Mouse (Mus musculus) megakaryocyte, embryonic 14.5 days (primary cell): ENCODE data around the gene Clec2l. TPM values are rescaled to one million over a fixed set of nuclear protein-coding genes. Genes with fewer than 3 reads are reported as not detected.

Experiments used
- H3K27me3 ChIP-seq: replicated peaks from 2 replicates; pipeline ENCODE3; 2012; ENCODE audit warnings: inconsistent platforms
- H3K36me3 ChIP-seq: replicated peaks from 2 replicates; pipeline ENCODE3; 2012; ENCODE audit warnings: low read length, inconsistent platforms, mixed read lengths
- H3K4me1 ChIP-seq: 2 replicates; pipeline ENCODE4 v1.6.1; 2012; ENCODE audit warnings: inconsistent platforms
- H3K4me3 ChIP-seq: replicated peaks from 2 replicates; pipeline ENCODE3; 2012; ENCODE audit warnings: moderate library complexity, mild to moderate bottlenecking, inconsistent platforms
- H3K9me3 ChIP-seq: 2 replicates; pipeline ENCODE4 v1.6.1; 2012; ENCODE audit warnings: inconsistent platforms
- FLI1 ChIP-seq: IDR thresholded peaks from 2 replicates; pipeline ENCODE4 v1.6.1; 2012; ENCODE audit warnings: low read length, inconsistent platforms, mixed read lengths
- GATA1 ChIP-seq: IDR thresholded peaks from 3 replicates; pipeline ENCODE4 v1.6.1; 2012; ENCODE audit warnings: mixed read lengths, low read length, inconsistent platforms, borderline replicate concordance
- polyA plus RNA-seq: library from polyadenylated mRNA; stranded (reverse); fragments of >175 nt; gene quantifications from 2 replicates; pipeline ENCODE4 v1.2.3, GENCODE M21; 2012; ENCODE audit warnings: low replicate concordance; ENCODE audit not compliant: insufficient read depth

Clec2l gene
- polyA plus RNA-seq, 1 experiment = 0.37 TPM

DNA sequence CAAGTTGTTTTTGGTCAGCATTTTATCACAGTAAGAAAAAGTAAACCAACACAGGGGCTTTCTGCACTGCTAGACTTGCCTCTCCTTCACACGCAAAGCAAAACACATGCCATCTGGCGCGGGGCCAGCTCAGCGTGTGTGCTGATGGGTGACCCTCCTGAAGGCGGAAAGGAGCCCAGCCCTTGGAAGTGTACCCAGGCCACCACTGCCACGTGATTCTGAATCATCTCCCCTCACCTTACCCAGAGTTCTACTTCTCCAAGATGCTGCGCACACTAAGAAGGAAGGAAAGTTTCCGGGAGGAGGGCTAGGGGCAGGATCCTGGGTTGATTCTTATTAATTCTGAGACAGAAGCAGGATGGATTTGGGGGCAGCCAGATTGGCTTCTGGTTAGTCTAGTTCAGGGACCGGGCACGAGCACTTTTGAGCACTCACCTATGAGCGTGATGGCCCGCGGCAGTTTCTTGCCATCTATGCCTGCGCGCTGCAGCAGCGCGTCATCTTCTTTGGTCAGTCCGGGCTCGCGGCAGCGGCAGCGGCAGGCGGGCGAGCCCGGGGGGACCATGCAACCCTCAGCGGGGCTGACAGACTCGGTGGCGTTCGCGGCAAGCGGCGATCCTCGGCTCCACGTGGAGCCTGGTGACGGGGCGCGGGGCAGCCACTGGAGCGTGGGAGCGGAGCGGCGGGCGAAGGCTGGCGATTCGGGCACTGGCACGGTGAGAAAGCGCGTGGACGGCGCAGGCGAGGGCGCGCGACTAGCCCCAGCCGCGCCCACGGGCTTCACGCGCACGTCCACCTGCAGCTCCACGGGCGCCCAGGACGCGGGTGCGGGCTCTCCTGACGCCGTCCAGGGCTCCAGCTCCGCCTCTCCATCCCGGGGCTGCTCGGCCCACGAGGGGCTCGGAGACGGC is 26.7 kb upstream of the Clec2l start:
- peak overlapping the region; percentile 92 for H3K4me3 ChIP-seq

DNA sequence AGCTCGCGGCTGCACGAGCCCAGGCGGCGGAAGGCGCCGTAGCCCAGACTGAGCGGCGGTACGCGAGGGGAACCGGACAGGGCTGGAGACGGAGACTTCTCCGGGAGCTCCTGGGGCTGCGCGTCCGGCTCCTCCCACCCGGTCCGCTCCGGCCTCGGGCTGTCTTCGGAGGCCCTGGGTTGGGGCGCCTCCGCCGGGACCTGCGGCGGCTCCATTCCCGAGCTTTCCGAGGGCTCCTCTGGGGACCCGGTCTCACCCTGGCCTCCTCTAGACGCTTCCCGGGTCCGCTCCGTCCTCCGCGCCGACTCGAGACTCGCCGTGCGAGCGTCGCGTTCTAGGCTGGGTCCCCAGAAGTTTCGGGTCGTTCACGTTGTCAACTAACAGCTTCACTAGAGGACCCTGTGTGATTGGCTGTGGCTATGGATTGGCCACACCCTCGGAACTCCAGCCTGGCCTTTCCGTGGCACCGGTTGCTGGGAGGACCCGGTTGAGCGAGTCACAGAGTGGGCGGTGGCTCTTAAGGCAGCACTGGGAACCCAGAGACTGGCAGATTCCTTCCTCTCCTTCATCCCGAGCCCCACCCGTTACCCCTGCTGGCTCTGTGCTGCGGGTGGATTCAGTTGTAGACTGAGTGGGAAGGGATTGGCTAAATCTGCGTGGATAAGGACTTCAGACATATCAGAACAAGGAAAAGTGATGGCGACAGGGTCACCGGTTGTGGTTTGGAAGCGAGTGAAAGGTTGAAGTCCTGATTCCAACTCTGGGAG is 25.8 kb upstream of the Clec2l start, which contains the start of gene Klrg2:
TSS of gene Klrg2 (minus strand) at position 391 of the 767 bp plus-strand sequence.
- Histone ChIP-seq H3K36me3 (no peaks in the 10 kb centered on the region), H3K9me3 (no peaks in the 10 kb centered on the region), H3K27me3 (peaks cover 94% of the 10 kb centered on the region), H3K4me1 (peaks cover 44% of the 10 kb centered on the region), H3K4me3 (peak within 1 kb of the TSS; percentile 92)
- no peak for TF ChIP-seq FLI1
- no peak for TF ChIP-seq GATA1

More for the DNA sequence above, 26.7 kb upstream of the Clec2l start:
- Histone ChIP-seq H3K27me3 (peaks cover 88% of the 10 kb centered on the region), H3K9me3 (no peaks in the 10 kb centered on the region), H3K4me1 (peaks cover 36% of the 10 kb centered on the region), H3K36me3 (peaks cover 3% of the 10 kb centered on the region)
- TF ChIP-seq FLI1 (no peak), GATA1 (no peak)

DNA sequence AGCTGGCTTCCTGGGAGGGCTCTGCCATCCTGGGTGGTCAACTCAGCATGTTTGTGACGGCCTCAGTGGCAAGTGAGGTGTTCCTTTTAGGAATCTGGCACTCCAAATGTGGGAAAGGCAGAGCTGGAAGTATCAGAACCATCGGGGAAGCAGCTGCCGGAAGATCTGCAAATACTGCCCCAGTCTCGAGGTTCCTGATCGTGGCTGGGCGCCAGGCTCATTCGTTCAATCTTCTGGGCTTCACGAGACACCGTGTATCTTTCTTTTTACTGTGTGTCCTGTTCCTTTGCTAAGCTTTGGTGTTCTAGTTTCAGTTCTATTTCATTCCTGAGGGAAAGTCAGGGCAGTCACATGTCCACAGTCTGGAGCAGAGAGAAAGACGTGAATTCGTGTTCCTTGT is 22.5 kb upstream of the Clec2l start:
- peaks cover 6% of the 10 kb centered on the region for H3K9me3 ChIP-seq
- no peak for TF ChIP-seq GATA1
- no peak for TF ChIP-seq FLI1
- H3K36me3 ChIP-seq = no peaks in the 10 kb centered on the region
- H3K4me1 ChIP-seq = peaks cover 59% of the 10 kb centered on the region
- H3K4me3 ChIP-seq = no peak overlapping the region
- H3K27me3 ChIP-seq = peaks cover 93% of the 10 kb centered on the region

DNA sequence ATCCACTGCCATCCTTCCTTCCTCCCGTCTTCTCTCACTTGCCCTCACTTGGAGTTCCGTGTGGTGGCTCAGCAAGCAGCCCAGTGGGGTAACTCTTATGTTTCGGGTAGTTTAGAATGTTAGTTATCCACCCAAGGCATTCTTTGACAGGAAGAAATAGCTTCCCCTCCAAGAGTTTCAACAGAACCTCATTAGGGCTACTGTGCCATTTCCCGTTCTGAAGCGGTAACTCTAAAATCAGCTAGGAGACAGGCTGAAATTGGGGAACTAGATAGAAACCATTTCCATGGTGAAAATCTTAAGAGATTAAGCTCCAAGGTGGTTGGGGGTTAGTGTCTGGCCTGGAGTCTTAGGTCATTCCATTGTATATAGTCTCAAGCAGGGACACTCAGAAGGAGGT is 21.6 kb upstream of the Clec2l start:
- peaks cover 92% of the 10 kb centered on the region for H3K27me3 ChIP-seq
- H3K4me3 ChIP-seq = peak overlapping the region; percentile 59
- TF ChIP-seq FLI1 = no peak
- TF ChIP-seq GATA1 = no peak
- H3K36me3 ChIP-seq = no peaks in the 10 kb centered on the region
- peaks cover 6% of the 10 kb centered on the region for H3K9me3 ChIP-seq
- H3K4me1 ChIP-seq = peaks cover 53% of the 10 kb centered on the region

DNA sequence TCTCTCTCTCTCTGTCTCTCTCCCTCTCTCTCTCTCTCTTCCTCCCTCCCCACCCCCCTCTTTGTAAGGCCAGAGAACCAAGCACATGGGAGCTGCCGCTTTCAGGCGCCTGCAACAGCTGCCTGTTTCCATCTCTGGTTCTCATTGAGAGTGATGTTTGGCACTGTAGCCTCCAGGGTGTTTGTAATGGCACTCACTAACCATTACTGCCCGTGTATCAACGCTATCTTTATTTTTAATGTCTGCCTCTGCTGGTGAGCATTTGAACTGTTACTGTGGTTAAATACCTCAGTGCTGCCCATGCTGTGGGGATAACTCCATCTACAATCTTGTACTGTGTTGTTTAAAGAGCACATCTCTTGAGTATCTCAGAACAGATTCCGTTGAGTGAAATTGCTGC is 21.2 kb upstream of the Clec2l start:
- peak overlapping the region; percentile 16 for H3K4me3 ChIP-seq
- no peaks in the 10 kb centered on the region for H3K36me3 ChIP-seq
- H3K4me1 ChIP-seq = peaks cover 52% of the 10 kb centered on the region
- peaks cover 92% of the 10 kb centered on the region for H3K27me3 ChIP-seq
- H3K9me3 ChIP-seq = peaks cover 6% of the 10 kb centered on the region
- no peak for TF ChIP-seq GATA1
- TF ChIP-seq FLI1 = no peak

DNA sequence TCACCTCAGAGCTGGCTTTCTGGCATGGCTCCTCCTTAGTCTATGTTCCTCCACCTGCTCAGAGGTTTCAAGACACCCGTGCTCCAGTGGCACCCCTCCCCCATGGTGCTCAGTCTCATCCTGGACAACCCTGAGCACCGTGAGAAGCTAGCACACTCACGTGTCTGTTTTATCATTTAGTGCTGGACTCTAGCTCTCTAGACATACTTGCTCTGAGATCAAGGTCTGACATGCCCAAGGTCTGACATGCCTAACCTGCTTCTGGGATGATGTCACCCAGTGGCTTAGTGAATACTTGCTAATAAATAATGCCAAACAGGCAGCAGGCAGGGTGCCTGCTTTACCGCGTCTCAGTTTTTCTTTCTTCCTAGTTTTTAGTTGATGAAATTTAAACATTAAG is 20.3 kb upstream of the Clec2l start:
- TF ChIP-seq FLI1 (no peak), GATA1 (no peak)
- H3K9me3 ChIP-seq = peaks cover 6% of the 10 kb centered on the region
- peaks cover 91% of the 10 kb centered on the region for H3K27me3 ChIP-seq
- H3K4me3 ChIP-seq = no peak overlapping the region
- H3K36me3 ChIP-seq = no peaks in the 10 kb centered on the region
- H3K4me1 ChIP-seq = peaks cover 42% of the 10 kb centered on the region

DNA sequence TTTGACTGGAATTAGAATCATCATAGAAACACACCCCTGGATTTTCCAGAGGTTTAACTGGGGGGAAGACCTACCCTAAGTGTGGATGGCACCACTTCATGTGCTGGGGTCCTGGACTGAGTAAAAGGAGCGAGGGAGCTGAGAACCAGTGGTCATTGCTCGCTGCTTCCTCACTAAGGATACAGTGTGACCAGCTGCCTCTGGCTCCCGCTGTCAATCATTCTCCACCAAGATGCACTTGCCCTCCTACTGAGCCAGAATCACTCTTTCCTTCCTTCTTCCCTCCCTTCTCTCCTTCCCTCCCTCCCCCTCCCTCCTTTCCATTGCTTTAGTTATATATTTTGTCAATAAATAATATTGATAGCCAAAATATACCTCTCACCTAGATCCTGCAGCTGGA is 19.8 kb upstream of the Clec2l start:
- TF ChIP-seq GATA1 (no peak), FLI1 (no peak)
- peaks cover 9% of the 10 kb centered on the region for H3K9me3 ChIP-seq
- H3K4me3 ChIP-seq = no peak overlapping the region
- H3K4me1 ChIP-seq = peaks cover 38% of the 10 kb centered on the region
- peaks cover 91% of the 10 kb centered on the region for H3K27me3 ChIP-seq
- H3K36me3 ChIP-seq = no peaks in the 10 kb centered on the region

DNA sequence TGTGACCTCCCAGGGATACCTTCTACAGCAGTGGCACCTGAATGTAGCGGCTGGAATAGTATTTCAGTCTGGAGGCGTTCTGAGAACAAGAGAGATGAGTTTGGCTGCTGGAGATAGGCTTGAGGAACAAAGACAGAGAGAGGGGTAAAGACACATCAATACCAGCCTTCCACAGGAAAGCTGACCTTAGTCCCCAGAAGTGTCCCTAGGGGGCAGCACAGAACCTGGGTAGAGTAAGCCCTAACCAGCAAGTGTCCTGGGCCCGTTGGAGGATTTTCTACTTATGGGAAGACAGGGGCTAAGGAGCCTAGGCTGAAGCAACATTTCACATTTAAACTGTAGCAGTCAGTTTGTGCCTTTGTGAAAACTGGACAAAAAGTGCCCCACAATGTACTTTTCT is 13.3 kb upstream of the Clec2l start:
- Histone ChIP-seq H3K27me3 (peaks cover 59% of the 10 kb centered on the region), H3K9me3 (peaks cover 23% of the 10 kb centered on the region), H3K36me3 (no peaks in the 10 kb centered on the region), H3K4me1 (peaks cover 38% of the 10 kb centered on the region), H3K4me3 (no peak overlapping the region)
- TF ChIP-seq GATA1 (no peak), FLI1 (no peak)

DNA sequence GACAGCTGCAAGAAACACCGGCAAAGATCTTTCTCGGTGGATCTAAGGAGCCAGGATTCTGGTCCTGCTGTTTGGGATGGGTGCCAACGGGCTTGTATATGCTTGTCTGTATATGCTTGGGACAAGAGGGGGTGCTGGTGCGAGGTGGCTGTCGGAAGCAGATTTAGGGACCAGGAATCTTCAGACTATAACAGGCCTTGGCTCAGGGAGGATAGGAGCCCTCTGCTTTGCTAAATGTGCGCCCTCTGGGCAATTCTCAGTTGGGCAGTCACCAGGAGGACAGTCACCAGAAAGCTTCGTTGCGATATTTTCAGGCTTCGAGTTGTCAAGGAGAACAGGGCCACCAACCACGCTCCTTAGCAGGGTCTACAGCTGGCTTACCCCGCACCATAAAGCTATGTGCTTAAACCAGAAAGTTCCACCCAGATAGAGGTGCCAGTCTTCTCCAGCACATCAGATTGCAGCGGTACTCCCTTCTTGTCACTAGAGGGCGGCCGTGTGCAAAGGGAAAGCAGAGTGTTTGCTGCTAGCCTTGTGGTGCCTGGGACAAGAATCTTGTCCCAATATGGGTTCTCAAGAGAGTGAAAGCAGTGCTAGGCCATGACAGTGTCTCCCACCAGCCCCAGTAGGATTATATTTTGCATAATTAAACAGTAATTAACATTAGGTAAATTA is 12.5 kb upstream of the Clec2l start:
- Histone ChIP-seq H3K27me3 (peaks cover 50% of the 10 kb centered on the region), H3K4me3 (no peak overlapping the region), H3K4me1 (peaks cover 34% of the 10 kb centered on the region), H3K9me3 (peaks cover 26% of the 10 kb centered on the region), H3K36me3 (no peaks in the 10 kb centered on the region)
- no peak for TF ChIP-seq FLI1
- no peak for TF ChIP-seq GATA1
